Mouse (Mus musculus) liver, embryonic 14.5 days (tissue): ENCODE measurements around the gene Vmn1r176.
"Not testable (repeated sequence)": the region's sequence is repeated elsewhere in the genome, so short reads cannot be mapped to it uniquely, and the experiment has no call there.

Experiments
- CTCF ChIP-seq: IDR thresholded peaks from 2 replicates; pipeline ENCODE4 v1.5.1; 2016; ENCODE audit warnings: antibody characterized with exemption, low read depth, control low read depth
- EP300 ChIP-seq: IDR thresholded peaks from 2 replicates; pipeline ENCODE4 v1.6.1; 2016; ENCODE audit warnings: antibody characterized with exemption, low read depth

- not testable (repeated sequence) for TF ChIP-seq CTCF, EP300
Measured at GRCm38 (mm10) chr7:23837272-23837671, at the start of gene Vmn1r176.
